Mouse (Mus musculus): ENCODE measurements at regions not wholly inside any gene's neighbourhood (a gene's known extent, or its start where the extent isn't known, plus 50 kb on each side); places are given as distances from the start of the nearest gene placed in this dataset.

DNA sequence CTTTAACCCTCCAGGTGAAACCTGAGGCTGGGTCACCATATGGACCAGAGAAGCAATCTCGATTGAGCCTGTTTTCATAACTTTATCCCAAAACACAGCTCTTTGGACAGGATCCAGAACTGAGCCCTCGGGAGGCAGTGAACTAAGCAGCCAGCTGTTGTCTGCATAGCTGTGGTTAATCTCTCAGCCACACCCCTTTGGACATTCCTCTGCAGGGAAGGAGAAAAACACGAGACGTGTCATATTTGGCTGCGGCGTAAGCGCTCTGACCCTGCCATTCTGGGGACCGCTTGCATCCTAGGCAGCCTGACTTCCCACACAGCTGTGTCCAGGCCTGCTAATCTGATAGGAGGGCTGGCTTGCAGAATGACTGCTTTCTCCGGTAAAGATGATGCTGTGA is 55.6 kb upstream of the Ubl3 start:
- Histone ChIP-seq H3K27ac (no peak overlapping the region; the same call in 1 of the 2 replicates), H3K4me1 (peaks cover 25% of the 10 kb centered on the region), H3K27me3 (ENCODE audit: poor library complexity, severe bottlenecking) (no peaks in the 10 kb centered on the region), H3K9me3 (no peaks in the 10 kb centered on the region), H3K36me3 (replicated peaks) (no peaks in the 10 kb centered on the region), H3K4me3 (no peak overlapping the region)
- WGBS: 50% methylated on average over 9 of the region's 9 CpGs
- DNase-seq (ENCODE audit: extremely low spot score, low spot score): no peak

- WGBS: 95% methylated on average over 8 of the region's 8 CpGs
- no peak for DNase-seq (ENCODE audit: extremely low spot score, low spot score)
These were observed 53.1 kb upstream of the Ubl3 start for GRCm38 (mm10) chr5:148605730-148606129.

More at GRCm38 (mm10) chr5:148605730-148606129, 53.1 kb upstream of the Ubl3 start:
- H3K36me3 ChIP-seq (replicated peaks): no peaks in the 10 kb centered on the region
- H3K4me3 ChIP-seq: no peak overlapping the region
- H3K9me3 ChIP-seq: no peaks in the 10 kb centered on the region
- H3K27me3 ChIP-seq (ENCODE audit: poor library complexity, severe bottlenecking): no peaks in the 10 kb centered on the region
- no peak overlapping the region for H3K27ac ChIP-seq
- peaks cover 19% of the 10 kb centered on the region for H3K4me1 ChIP-seq
